Mouse (Mus musculus) myocyte (in vitro differentiated cells): ENCODE data around the gene Atxn7l3.

ENCODE experiments used
- E2F4 ChIP-seq: IDR thresholded peaks from one replicate; pipeline ENCODE4 v1.6.1; 2011; ENCODE audit warnings: mild to moderate bottlenecking, control low read depth, moderate library complexity; ENCODE audit not compliant: insufficient read depth
- POLR2A ChIP-seq: IDR thresholded peaks from one replicate; pipeline ENCODE4 v1.6.1; 2011; ENCODE audit warnings: low read depth, mild to moderate bottlenecking, control low read depth, moderate library complexity; ENCODE audit not compliant: insufficient read length
- POLR2AphosphoS2 ChIP-seq: IDR thresholded peaks from one replicate; pipeline ENCODE4 v1.6.1; 2011; ENCODE audit warnings: low read depth, control low read depth; ENCODE audit not compliant: insufficient read length

DNA sequence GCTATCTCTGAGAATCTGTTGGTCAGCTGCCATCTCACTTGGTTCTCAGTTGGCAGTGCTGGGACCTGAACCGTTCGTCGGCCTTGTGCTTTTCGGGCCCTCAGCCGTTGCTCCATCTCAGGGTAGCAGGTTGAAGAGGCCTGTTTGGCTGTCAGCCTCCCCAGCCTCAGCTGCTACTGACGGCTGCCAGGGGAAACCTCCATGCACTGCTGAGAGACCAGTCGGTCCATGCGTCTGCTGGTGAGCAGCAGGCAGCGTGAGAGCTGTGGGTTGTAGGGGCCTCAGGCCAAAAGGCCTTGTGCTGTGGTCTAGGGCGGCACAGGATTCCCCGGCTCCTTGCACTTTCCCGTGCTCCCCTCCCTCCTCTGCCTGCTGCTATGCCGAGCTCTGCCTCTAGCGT, 30.6 kb downstream of the Atxn7l3 start:
- TF ChIP-seq POLR2A (no peak), E2F4 (no peak), POLR2AphosphoS2 (no peak)
